Mouse (Mus musculus) heart, embryonic 14.5 days (tissue): Measurements from ENCODE around the gene Thap7. TPM values are rescaled to one million over a fixed set of nuclear protein-coding genes. Genes with fewer than 3 reads are reported as not detected.

Source experiments
- ATAC-seq: fragments of 200-750 bp; cut with Nextera tagmentation; 2 replicates; pipeline ENCODE4 v1.8.0; 2017; ENCODE audit warnings: low read depth, moderate TSS enrichment; ENCODE audit not compliant: insufficient number of reproducible peaks, insufficient read depth, low FRiP score
- H3K27ac ChIP-seq, 2 experiments: fragments of 200-500 bp in 1 of 2; fragments of 300-500 bp in 1 of 2; sonication (generic) in 1 of 2; replicated peaks in 1 of 2; 2 replicates each; pipeline ENCODE4 v1.5.1; 2012 to 2014; ENCODE audit warnings: low read depth in 2 of 2, low read length in 2 of 2, control low read depth in 1 of 2, mild to moderate bottlenecking in 1 of 2, mixed read lengths in 1 of 2; ENCODE audit not compliant: control insufficient read depth in 1 of 2, insufficient read depth in 1 of 2
- H3K27me3 ChIP-seq: fragments of 300-500 bp; sonication (generic); 2 replicates; pipeline ENCODE4 v1.6.1; 2014; ENCODE audit warnings: mild to moderate bottlenecking, low read length, control low read depth; ENCODE audit not compliant: control insufficient read depth, insufficient read depth
- H3K36me3 ChIP-seq: fragments of 300-500 bp; sonication (generic); 2 replicates; pipeline ENCODE4 v1.6.1; 2014; ENCODE audit warnings: mild to moderate bottlenecking, control low read depth, low read length, mixed read lengths; ENCODE audit not compliant: control insufficient read depth, insufficient read depth
- H3K4me1 ChIP-seq, 2 experiments: fragments of 200-500 bp in 1 of 2; fragments of 300-500 bp in 1 of 2; sonication (generic) in 1 of 2; 2 replicates each; pipeline ENCODE4 v1.6.1; 2012 to 2014; ENCODE audit warnings: low read length in 2 of 2, control low read depth in 1 of 2, mixed read lengths in 1 of 2; ENCODE audit not compliant: control insufficient read depth in 2 of 2, insufficient read depth in 2 of 2
- H3K4me2 ChIP-seq: fragments of 300-500 bp; sonication (generic); 2 replicates; pipeline ENCODE4 v1.6.1; 2014; ENCODE audit warnings: mild to moderate bottlenecking, low read length
- H3K4me3 ChIP-seq, 2 experiments: fragments of 200-500 bp in 1 of 2; fragments of 300-500 bp in 1 of 2; sonication (generic) in 1 of 2; 2 replicates each; pipeline ENCODE4 v1.5.1; 2012 to 2014; ENCODE audit warnings: low read length in 2 of 2, mild to moderate bottlenecking in 2 of 2, control low read depth in 1 of 2, low read depth in 1 of 2, moderate library complexity in 1 of 2; ENCODE audit not compliant: control insufficient read depth in 1 of 2, insufficient read depth in 1 of 2
- H3K9ac ChIP-seq: fragments of 300-500 bp; sonication (generic); 2 replicates; pipeline ENCODE4 v1.6.1; 2014; ENCODE audit warnings: mild to moderate bottlenecking, low read length
- H3K9me3 ChIP-seq: fragments of 300-500 bp; sonication (generic); 2 replicates; pipeline ENCODE4 v1.6.1; 2016; ENCODE audit warnings: low read length, control low read depth; ENCODE audit not compliant: control insufficient read depth
- WGBS: fragments of 180-500 bp; shearing (Covaris S2); extraction: QIAGEN DNeasy Blood & Tissue Kit; methylation state at CpG from one replicate; pipeline ENCODE4 v1.1.7; 2014; 5-methylcytosine and 5-hydroxymethylcytosine counted together
- polyA plus RNA-seq: library from polyadenylated mRNA; unstranded; fragments of >200 nt; fragmentation: Nextera tagmentation; extraction: Ambion mirVana; gene quantifications from 2 replicates; pipeline ENCODE4 v1.2.1, GENCODE M21; 2014

Gene Thap7
- polyA plus RNA-seq, 1 experiment from 2014 or later: 27.1 TPM

DNA sequence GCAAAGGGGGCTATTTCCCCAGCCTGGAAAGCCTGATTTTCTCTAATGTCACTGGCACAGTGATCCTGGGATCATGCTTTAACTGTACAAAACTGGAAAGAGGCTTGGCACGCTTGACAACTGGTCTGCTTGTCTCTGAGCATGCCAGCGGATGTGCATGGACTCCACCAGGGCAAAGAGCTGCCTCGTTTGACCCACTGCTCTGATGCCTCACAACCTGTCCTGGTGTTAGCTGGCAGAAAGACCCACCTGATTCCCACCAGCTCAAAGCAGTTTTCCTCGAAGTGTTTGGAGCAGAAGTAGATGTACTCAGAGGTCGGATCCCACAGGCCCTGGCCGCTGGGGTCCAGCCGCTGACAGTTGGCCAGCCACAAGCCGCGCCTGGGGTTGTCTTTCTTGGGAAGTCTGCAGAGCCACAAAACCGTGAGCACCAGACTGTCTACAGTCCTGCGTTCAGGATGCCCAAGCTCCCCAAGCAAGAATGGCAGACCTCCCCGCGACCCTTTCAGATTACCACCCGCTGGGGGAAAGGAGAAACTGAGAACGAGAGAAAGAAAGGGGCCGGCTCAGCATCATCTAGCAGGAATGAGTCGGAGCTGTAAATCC, 852 bp downstream of the Thap7 start:
- Histone ChIP-seq H3K27me3 (no peaks in the 10 kb centered on the region), H3K4me1 (peaks cover 5 to 10% of the 10 kb centered on the region in 2 experiments), H3K9me3 (no peaks in the 10 kb centered on the region), H3K27ac (peak overlapping the region; percentile 84 to 89), H3K9ac (peak overlapping the region; percentile 90), H3K4me3 (peak overlapping the region; percentile 55 to 77), H3K4me2 (peak overlapping the region; percentile 94), H3K36me3 (peaks cover 41% of the 10 kb centered on the region)
- no peak for ATAC-seq
- WGBS: 14% methylated on average over 17 of the region's 17 CpGs

DNA sequence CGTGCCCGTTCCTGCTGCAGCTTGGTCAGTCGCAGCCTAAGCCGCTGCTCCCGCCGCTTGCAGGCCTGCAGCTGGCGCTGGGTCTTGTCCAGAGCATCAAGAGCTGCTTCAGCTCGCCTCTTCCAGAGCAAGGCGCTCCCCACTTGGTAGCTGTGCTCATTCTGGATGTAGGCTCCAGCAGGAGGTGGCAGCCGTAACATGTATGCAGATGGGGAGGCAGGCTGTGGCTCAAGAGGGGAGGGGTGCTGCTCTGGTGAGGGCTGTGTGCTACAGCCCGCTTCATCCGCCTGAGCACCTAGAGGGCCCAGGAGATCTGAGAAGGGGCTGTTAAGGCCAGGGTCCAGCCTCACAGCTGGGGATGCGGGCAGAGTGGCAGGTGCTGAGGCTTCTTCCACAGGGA, 2.7 kb downstream of the Thap7 start:
- Histone ChIP-seq H3K4me3 (no peak overlapping the region), H3K9ac (no peak overlapping the region)
- ATAC-seq: no peak

DNA sequence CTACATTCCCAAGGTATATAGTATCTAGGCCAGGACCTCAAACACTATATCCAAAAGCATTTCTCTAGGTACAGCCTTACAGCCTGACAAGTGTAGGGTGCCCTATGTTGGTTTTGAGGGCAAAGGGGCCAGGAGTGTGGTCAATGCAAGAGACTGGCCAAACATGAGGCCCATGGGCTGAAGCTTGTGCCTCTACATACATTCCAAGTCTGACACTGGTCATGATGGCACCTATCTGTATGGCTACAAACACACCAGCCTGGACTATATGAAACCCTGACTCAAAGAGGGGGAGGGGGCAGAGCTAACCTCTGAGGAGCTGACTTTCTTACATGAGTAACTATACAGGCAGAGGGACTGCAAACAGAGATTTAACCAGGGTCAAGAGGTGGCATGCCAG, 3.3 kb downstream of the Thap7 start:
- H3K4me1 ChIP-seq: peaks cover 5 to 10% of the 10 kb centered on the region in 2 experiments
- H3K27ac ChIP-seq: no peak overlapping the region
- no peak overlapping the region for H3K4me2 ChIP-seq
- peaks cover 63% of the 10 kb centered on the region for H3K36me3 ChIP-seq
- H3K4me3 ChIP-seq: no peak overlapping the region
- no peak for ATAC-seq
- H3K9me3 ChIP-seq: no peaks in the 10 kb centered on the region
- no peak overlapping the region for H3K9ac ChIP-seq
- no peaks in the 10 kb centered on the region for H3K27me3 ChIP-seq

More for the DNA sequence above, 2.7 kb downstream of the Thap7 start:
- Histone ChIP-seq H3K27ac (no peak overlapping the region), H3K27me3 (no peaks in the 10 kb centered on the region), H3K4me2 (no peak overlapping the region), H3K4me1 (peaks cover 5 to 10% of the 10 kb centered on the region in 2 experiments), H3K36me3 (peaks cover 57% of the 10 kb centered on the region), H3K9me3 (no peaks in the 10 kb centered on the region)
- 84% methylated on average over 13 of the region's 13 CpGs for WGBS

DNA sequence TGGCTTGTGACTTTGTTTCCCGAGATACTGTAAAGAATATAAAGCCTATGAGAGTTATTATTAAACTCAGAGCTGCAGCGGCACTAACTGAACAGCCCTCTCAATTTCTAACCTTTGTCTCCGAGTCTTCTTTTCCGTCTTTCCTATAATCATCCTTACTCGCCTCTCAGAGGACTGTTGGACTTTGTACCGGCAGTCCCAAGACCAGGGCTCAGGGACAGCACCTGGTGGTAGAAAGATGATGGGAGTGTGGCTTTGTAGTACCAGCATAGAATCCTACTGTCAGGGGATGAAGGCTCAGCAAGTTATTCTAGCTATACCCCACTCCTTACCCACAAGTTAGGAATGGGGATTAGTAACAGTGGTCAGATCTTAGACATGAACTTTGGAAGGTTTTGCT, 4.7 kb downstream of the Thap7 start:
- ATAC-seq: no peak
- H3K27ac ChIP-seq: no peak overlapping the region
- H3K27me3 ChIP-seq: no peaks in the 10 kb centered on the region
- peaks cover 77% of the 10 kb centered on the region for H3K36me3 ChIP-seq
- H3K4me2 ChIP-seq: no peak overlapping the region
- H3K4me3 ChIP-seq: no peak overlapping the region
- WGBS: 86% methylated on average over 6 of the region's 6 CpGs
- no peak overlapping the region for H3K9ac ChIP-seq
- H3K4me1 ChIP-seq: peaks cover 2 to 10% of the 10 kb centered on the region in 2 experiments; a peak in 3 of 4 replicates
- no peaks in the 10 kb centered on the region for H3K9me3 ChIP-seq

DNA sequence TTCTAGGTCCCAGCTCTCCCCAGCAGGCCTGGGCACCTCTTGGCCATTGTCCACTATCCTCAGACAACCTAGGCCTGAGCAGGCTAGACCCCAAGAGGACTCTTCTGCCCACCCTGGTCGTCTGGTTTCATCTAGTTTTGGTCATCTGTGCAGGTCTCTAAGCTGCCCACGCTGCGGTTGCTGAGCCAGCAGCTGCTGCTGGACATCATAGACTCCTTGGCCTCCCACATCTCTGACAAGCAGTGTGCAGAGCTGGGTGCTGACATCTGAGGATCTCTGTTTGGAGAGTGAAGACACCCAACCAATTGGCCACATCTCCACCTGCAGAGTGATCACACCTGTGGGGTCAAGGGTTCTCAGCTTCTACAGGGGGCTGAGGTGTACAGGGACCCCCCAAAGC, 5.4 kb downstream of the Thap7 start:
- no peak overlapping the region for H3K4me3 ChIP-seq
- H3K4me2 ChIP-seq: no peak overlapping the region
- H3K27me3 ChIP-seq: no peaks in the 10 kb centered on the region
- ATAC-seq: no peak
- no peak overlapping the region for H3K9ac ChIP-seq
- no peaks in the 10 kb centered on the region for H3K9me3 ChIP-seq
- H3K4me1 ChIP-seq: peaks cover 2 to 10% of the 10 kb centered on the region in 2 experiments; a peak in 3 of 4 replicates
- peaks cover 84% of the 10 kb centered on the region for H3K36me3 ChIP-seq
- WGBS: 84% methylated on average over 3 of the region's 3 CpGs
- H3K27ac ChIP-seq: no peak overlapping the region

DNA sequence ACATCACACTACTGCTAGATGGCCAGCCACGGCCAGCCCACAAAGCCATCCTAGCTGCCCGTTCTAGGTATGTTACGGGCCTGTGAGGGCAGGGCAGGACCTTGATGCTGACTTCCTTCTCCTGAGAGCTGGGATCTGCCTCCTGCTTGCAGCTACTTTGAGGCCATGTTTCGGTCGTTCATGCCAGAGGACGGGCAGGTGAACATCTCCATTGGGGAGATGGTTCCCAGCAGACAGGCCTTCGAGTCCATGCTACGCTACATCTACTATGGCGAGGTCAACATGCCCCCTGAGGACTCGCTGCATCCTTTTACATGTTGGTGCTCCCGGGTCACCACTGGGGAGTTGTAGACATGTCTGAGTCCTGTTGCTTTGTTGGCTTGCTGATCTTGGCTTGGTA, 6.8 kb downstream of the Thap7 start:
- 90% methylated on average over 11 of the region's 11 CpGs for WGBS
- Histone ChIP-seq H3K9ac (no peak overlapping the region), H3K4me3 (no peak overlapping the region), H3K27me3 (no peaks in the 10 kb centered on the region), H3K4me2 (no peak overlapping the region), H3K4me1 (no peaks in the 10 kb centered on the region), H3K9me3 (no peaks in the 10 kb centered on the region), H3K36me3 (peaks cover 98% of the 10 kb centered on the region), H3K27ac (no peak overlapping the region)
- ATAC-seq: no peak

DNA sequence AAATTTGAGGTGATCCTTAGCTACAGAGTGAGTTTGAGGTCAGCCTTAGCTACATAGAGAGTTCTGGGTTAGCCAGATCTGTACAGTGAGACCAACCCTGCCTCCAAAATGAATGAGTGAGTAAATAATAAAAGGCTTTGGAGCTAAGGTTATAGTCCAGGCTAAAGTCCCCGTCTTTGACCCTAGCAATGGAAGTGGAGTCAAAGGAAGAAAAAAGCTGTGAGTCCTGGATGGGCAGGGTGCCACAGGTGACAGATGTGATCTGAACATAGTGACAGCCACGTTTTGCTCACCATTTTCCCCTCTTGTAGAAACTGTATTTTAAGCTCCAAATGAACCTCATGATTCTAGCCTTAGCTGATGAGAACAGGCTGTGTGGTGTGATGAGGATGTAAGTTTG, 12.0 kb downstream of the Thap7 start:
- H3K4me3 ChIP-seq: no peak overlapping the region
- H3K27me3 ChIP-seq: no peaks in the 10 kb centered on the region
- H3K9ac ChIP-seq: no peak overlapping the region
- no peak overlapping the region for H3K4me2 ChIP-seq
- no peak overlapping the region for H3K27ac ChIP-seq
- H3K36me3 ChIP-seq: peaks cover 94% of the 10 kb centered on the region
- 81% methylated on average over 2 of the region's 2 CpGs for WGBS
- no peaks in the 10 kb centered on the region for H3K4me1 ChIP-seq
- no peak for ATAC-seq
- H3K9me3 ChIP-seq: no peaks in the 10 kb centered on the region

DNA sequence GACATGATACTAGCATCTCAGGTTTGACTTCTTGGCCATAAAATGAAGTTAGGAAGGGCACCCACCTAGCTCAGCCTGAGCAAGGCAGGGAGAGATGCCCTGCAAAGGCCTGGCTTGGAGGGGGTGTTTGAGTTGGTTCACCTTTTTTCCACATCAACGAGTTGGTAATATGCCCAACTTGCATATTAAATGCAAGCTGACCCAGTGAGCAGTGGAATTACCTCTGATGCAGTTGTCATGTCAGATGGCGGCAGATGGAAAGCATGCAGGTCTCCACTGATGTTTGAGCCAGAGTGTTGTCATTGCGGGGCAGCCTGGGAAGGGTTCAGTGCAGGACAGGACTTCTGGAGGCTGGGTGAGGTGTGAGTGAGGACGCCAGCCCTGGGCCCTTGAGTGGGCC, 19.5 kb downstream of the Thap7 start:
- Histone ChIP-seq H3K4me1 (peaks cover 4 to 11% of the 10 kb centered on the region in 2 experiments), H3K9me3 (no peaks in the 10 kb centered on the region), H3K27ac (no peak overlapping the region), H3K36me3 (peaks cover 47% of the 10 kb centered on the region), H3K4me2 (no peak overlapping the region), H3K9ac (no peak overlapping the region), H3K4me3 (no peak overlapping the region), H3K27me3 (no peaks in the 10 kb centered on the region)
- no peak for ATAC-seq
- 90% methylated on average over 4 of the region's 4 CpGs for WGBS
